Mouse (Mus musculus) forebrain, embryonic 16.5 days (tissue): Measurements from ENCODE around the gene Armcx6. TPM values are rescaled to one million over a fixed set of nuclear protein-coding genes. Genes with fewer than 3 reads are reported as not detected.

ENCODE experiments used
- microRNA-seq: library from miRNA; unstranded; fragments of <30 nt; microRNA quantifications from one replicate; pipeline ENCODE4, GENCODE M21; 2017
- polyA plus RNA-seq: library from polyadenylated mRNA; unstranded; fragments of >200 nt; fragmentation: Nextera tagmentation; extraction: Ambion mirVana; gene quantifications from 2 replicates; pipeline ENCODE4 v1.2.1, GENCODE M21; 2015

Gene Armcx6
- polyA plus RNA-seq, 1 experiment from 2014 or later, result 41.5 TPM

Small RNA genes lying within 50 kb of the gene (microRNA-seq; reads per million reads assigned to microRNA genes)
- not detected for gene Mir7093

Other genes with a start within 250 kb of the Armcx6 start
- 45.9 and 46.2 TPM in 2 replicates for gene Timm8a1, start 209.6 kb downstream of the Armcx6 start, polyA plus RNA-seq
- 0.25 and 0.78 TPM in 2 replicates for gene Btk, start 167.8 kb downstream of the Armcx6 start, polyA plus RNA-seq
- 178 and 190 TPM in 2 replicates for gene Rpl36a, start 165.8 kb downstream of the Armcx6 start, polyA plus RNA-seq
- gene Gla, start 150.3 kb downstream of the Armcx6 start, polyA plus RNA-seq, result 3.4 and 3.9 TPM in 2 replicates
- 177 and 186 TPM in 2 replicates for gene Hnrnph2, start 150.2 kb downstream of the Armcx6 start, polyA plus RNA-seq
- gene Armcx4, start 64.9 kb downstream of the Armcx6 start, polyA plus RNA-seq, result 7.4 and 7.5 TPM in 2 replicates
- gene Armcx1, start 33.5 kb downstream of the Armcx6 start, polyA plus RNA-seq, result 77.4 and 83.3 TPM in 2 replicates
- gene Armcx3, start 5.2 kb upstream of the Armcx6 start, polyA plus RNA-seq, result 84.7 and 89.6 TPM in 2 replicates
- gene Armcx2, start 57.8 kb upstream of the Armcx6 start, polyA plus RNA-seq, result 71.1 and 80.9 TPM in 2 replicates
- gene Nxf2, start 213.3 kb upstream of the Armcx6 start, polyA plus RNA-seq, result 0.18 and 0.22 TPM in 2 replicates